ENCODE assay signal across 24 mouse cellular contexts in genomic region chr9:15693847-15694246, GRCm38 (mm10). TPM values are rescaled to one million over a fixed set of nuclear protein-coding genes. Genes with fewer than 3 reads are reported as not detected.
DNase-seq lines count a peak whose midpoint lies in the region.
"Had no signal": no experiment of that assay in that cellular context is flagged by ENCODE, and none has a peak within 500 bp of the region (broad histone marks: within the 10 kb centered on the region; RNA-seq: fewer than 3 reads in every experiment).

No protein-coding gene starts in this region.

- DNase-seq in heart, adult 11 months, result peak; percentile 56
- DNase-seq in heart, postnatal 25 days (ENCODE audit: low spot score), result no peak
- peak; percentile 46 for DNase-seq in thymus, postnatal 0 days (ENCODE audit: low spot score)
- no peak for DNase-seq in thymus, postnatal 36 days
- DNase-seq in forelimb bud, embryonic 11.5 days (ENCODE audit: low read depth, low spot score), result peak; percentile 49
- peak; percentile 62 for DNase-seq in splenic B cell, adult 2 months (ENCODE audit: low read depth, low spot score)
- no peak for DNase-seq in ovary, adult 18-20 months (ENCODE audit: low spot score)
- DNase-seq: adrenal gland, postnatal 36 days; cerebellum, adult 18-20 months; cerebellum, postnatal 10 days; gastrocnemius, adult 2 months; gastrocnemius, postnatal 36 days; heart, adult 2 months; heart, postnatal 10 days; kidney, adult 8-10 months; kidney, postnatal 10 days; lung, postnatal 4 days; midbrain, embryonic 14.5 days; right cerebral cortex, postnatal 25 days; spleen, adult 18-20 months; thymus, postnatal 25 days had no signal

- intact Hi-C loops in heart, postnatal 25 days (cut with DNase I), result no loop called here

- no peaks in the 10 kb centered on the region for H3K27me3 ChIP-seq in splenic B cell, adult 2 months (ENCODE audit: control insufficient read depth, insufficient read depth, low read length, poor library complexity, severe bottlenecking)
- H3K27me3 ChIP-seq: heart, embryonic 13.5 days; intestine, embryonic 15.5 days; limb, embryonic 12.5 days had no signal

- no peaks in the 10 kb centered on the region for H3K36me3 ChIP-seq in splenic B cell, adult 2 months (ENCODE audit: control insufficient read depth, insufficient read depth, low read length, poor library complexity, severe bottlenecking)
- H3K36me3 ChIP-seq: heart, embryonic 13.5 days; intestine, embryonic 15.5 days; limb, embryonic 12.5 days had no signal

RNA-seq across cellular contexts. Expression of gene Slc36a4, which starts 15.7 kb away (rescaled TPM):
- total RNA-seq in heart, postnatal 25 days (2021), result 1 to 10 TPM; 7.9 to 8.1 TPM
- polyA plus RNA-seq in thymus, postnatal 0 days (2015; fragmentation: Nextera tagmentation; extraction: Ambion mirVana), result 4.1 and 4.9 TPM in 2 replicates

Comparison
In these comparisons a context has a peak if more than half of its experiments do, and no peak if none do; other contexts are left out.
1. DNase-seq: peak in heart, adult 11 months (single experiment), thymus, postnatal 0 days (single experiment), forelimb bud, embryonic 11.5 days (single experiment) and splenic B cell, adult 2 months (single experiment); none in heart, postnatal 25 days (single experiment), thymus, postnatal 36 days (0 of 2) and ovary, adult 18-20 months (single experiment).